Mouse (Mus musculus): Measurements from ENCODE around the gene Msh2. TPM values are rescaled to one million over a fixed set of nuclear protein-coding genes. Genes with fewer than 3 reads are reported as not detected.
"Not testable (repeated sequence)": the region's sequence is repeated elsewhere in the genome, so short reads cannot be mapped to it uniquely, and the experiment has no call there.

The Msh2 gene
- polyA plus RNA-seq, 2 experiments: 33.8 to 40.5 TPM

DNA sequence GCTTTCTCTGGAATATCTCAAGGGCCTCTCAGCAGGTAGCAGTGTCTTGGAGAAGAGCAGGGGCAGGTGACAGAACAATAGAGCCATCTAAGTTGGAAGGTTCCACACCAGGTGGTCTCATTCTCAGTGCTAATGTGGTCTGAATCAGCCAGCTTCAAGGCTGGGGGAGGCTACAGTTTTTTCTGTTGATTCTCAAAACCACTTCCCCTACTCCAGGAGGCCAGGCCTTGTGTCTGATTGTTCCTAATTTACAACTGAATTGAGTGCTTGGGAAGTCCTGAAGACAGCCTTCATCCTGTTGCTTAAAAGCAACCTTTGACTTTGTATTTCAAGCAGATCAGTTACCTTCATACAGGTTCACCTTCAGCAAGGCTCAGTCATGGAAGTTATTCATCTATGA, 7.9 kb upstream of the Msh2 start:
- no peak for TF ChIP-seq POLR2A (IDR thresholded peaks at IDR 0.05; ENCODE audit: borderline replicate concordance, extremely low read depth, insufficient read depth, insufficient read length)
- DNase-seq (ENCODE audit: low spot score) (no peak), ATAC-seq (ENCODE audit: low FRiP score, low read depth) (no peak)
- H3K9me3 ChIP-seq (ENCODE audit: control insufficient read depth, low read length): no peaks in the 10 kb centered on the region
- H3K27ac ChIP-seq (replicated peaks; ENCODE audit: low read depth, low read length): no peak overlapping the region
- H3K9ac ChIP-seq (ENCODE audit: low read depth, low read length, severe bottlenecking): no peak overlapping the region
- H3K4me3 ChIP-seq (replicated peaks; ENCODE audit: low read length): no peak overlapping the region
- no peaks in the 10 kb centered on the region for H3K36me3 ChIP-seq (ENCODE audit: control insufficient read depth, insufficient read depth, low read length)
- H3K27me3 ChIP-seq (ENCODE audit: control insufficient read depth, insufficient read depth, low read length): no peaks in the 10 kb centered on the region
- no peaks in the 10 kb centered on the region for H3K4me1 ChIP-seq (ENCODE audit: control insufficient read depth, insufficient read depth, low read length)
- H3K4me2 ChIP-seq (replicated peaks; ENCODE audit: low read depth, low read length, severe bottlenecking): no peak overlapping the region

- Histone ChIP-seq H3K4me1 (ENCODE audit: control insufficient read depth, insufficient read depth, low read length) (no peaks in the 10 kb centered on the region), H3K9ac (ENCODE audit: low read depth, low read length, severe bottlenecking) (no peak overlapping the region), H3K4me3 (replicated peaks; ENCODE audit: low read length) (no peak overlapping the region), H3K9me3 (ENCODE audit: control insufficient read depth, low read length) (no peaks in the 10 kb centered on the region), H3K27ac (replicated peaks; ENCODE audit: low read depth, low read length) (no peak overlapping the region), H3K36me3 (ENCODE audit: control insufficient read depth, insufficient read depth, low read length) (no peaks in the 10 kb centered on the region), H3K27me3 (ENCODE audit: control insufficient read depth, insufficient read depth, low read length) (no peaks in the 10 kb centered on the region), H3K4me2 (replicated peaks; ENCODE audit: low read depth, low read length, severe bottlenecking) (no peak overlapping the region)
- WGBS: 81% methylated on average over 10 of the region's 10 CpGs
- no peak for TF ChIP-seq POLR2A (IDR thresholded peaks at IDR 0.05; ENCODE audit: borderline replicate concordance, extremely low read depth, insufficient read depth, insufficient read length)
- DNase-seq (ENCODE audit: low spot score): peak; percentile 42
- ATAC-seq (ENCODE audit: low FRiP score, low read depth): no peak; the same call in 1 of the 2 replicates
Observed at GRCm38 (mm10) chr17:87665066-87665822, 6.9 kb upstream of the Msh2 start.

GRCm38 (mm10) chr17:87672677-87673286, 652 bp downstream of the Msh2 start:
- Histone ChIP-seq H3K27ac (replicated peaks; ENCODE audit: low read depth, low read length) (peak overlapping the region; percentile 71), H3K9me3 (ENCODE audit: control insufficient read depth, low read length) (no peaks in the 10 kb centered on the region), H3K4me3 (replicated peaks; ENCODE audit: low read length) (peak overlapping the region; percentile 95), H3K4me2 (replicated peaks; ENCODE audit: low read depth, low read length, severe bottlenecking) (peak overlapping the region; percentile 55), H3K4me1 (ENCODE audit: control insufficient read depth, insufficient read depth, low read length) (peaks cover 10% of the 10 kb centered on the region; the same call in 1 of the 2 replicates), H3K9ac (ENCODE audit: low read depth, low read length, severe bottlenecking) (peak overlapping the region; percentile 84), H3K36me3 (ENCODE audit: control insufficient read depth, insufficient read depth, low read length) (no peaks in the 10 kb centered on the region), H3K27me3 (ENCODE audit: control insufficient read depth, insufficient read depth, low read length) (no peaks in the 10 kb centered on the region)
- under 1% methylated on average over 33 of the region's 54 CpGs for WGBS
- TF ChIP-seq POLR2A (IDR thresholded peaks at IDR 0.05; ENCODE audit: borderline replicate concordance, extremely low read depth, insufficient read depth, insufficient read length): no peak
- peak; percentile 60 for ATAC-seq (ENCODE audit: low FRiP score, low read depth)
- DNase-seq (ENCODE audit: low spot score): no peak

- DNase-seq (ENCODE audit: low spot score); H3K27me3 ChIP-seq (ENCODE audit: control insufficient read depth, insufficient read depth, low read length); ATAC-seq (ENCODE audit: low FRiP score, low read depth); H3K27ac ChIP-seq (replicated peaks; ENCODE audit: low read depth, low read length); H3K4me1 ChIP-seq (ENCODE audit: control insufficient read depth, insufficient read depth, low read length); H3K9me3 ChIP-seq (ENCODE audit: control insufficient read depth, low read length); H3K4me3 ChIP-seq (replicated peaks; ENCODE audit: low read length); H3K9ac ChIP-seq (ENCODE audit: low read depth, low read length, severe bottlenecking); H3K4me2 ChIP-seq (replicated peaks; ENCODE audit: low read depth, low read length, severe bottlenecking): not testable (repeated sequence)
- 96% methylated on average over 1 of the region's 1 CpGs for WGBS
- H3K36me3 ChIP-seq (ENCODE audit: control insufficient read depth, insufficient read depth, low read length): peaks cover 25% of the 10 kb centered on the region
Observed at GRCm38 (mm10) chr17:87676916-87677474, 4.9 kb downstream of the Msh2 start.

DNA sequence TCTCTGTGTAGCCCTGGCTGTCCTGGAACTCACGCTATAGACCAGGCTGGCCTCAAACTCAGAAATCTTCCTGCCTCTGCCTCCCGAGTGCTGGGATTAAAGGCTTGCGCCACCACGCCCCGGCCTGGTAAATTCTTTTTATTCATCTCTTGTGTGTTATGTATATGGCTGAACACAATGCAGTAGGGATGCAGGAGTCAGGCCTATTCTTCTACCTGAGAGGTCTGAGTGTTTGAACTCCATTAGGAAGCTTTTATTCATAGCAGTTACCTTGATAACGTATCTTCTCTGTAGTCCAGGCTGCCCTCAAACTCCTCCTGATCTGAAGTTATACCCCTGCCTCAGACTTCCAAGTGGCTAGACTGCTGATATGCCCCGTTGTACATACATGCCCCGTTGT, 5.5 kb downstream of the Msh2 start:
- TF ChIP-seq POLR2A (IDR thresholded peaks at IDR 0.05; ENCODE audit: borderline replicate concordance, extremely low read depth, insufficient read depth, insufficient read length): no peak
- H3K27me3 ChIP-seq (ENCODE audit: control insufficient read depth, insufficient read depth, low read length): no peaks in the 10 kb centered on the region
- no peak for DNase-seq (ENCODE audit: low spot score)
- H3K4me3 ChIP-seq (replicated peaks; ENCODE audit: low read length): no peak overlapping the region
- no peak overlapping the region for H3K4me2 ChIP-seq (replicated peaks; ENCODE audit: low read depth, low read length, severe bottlenecking)
- H3K27ac ChIP-seq (replicated peaks; ENCODE audit: low read depth, low read length): no peak overlapping the region
- peaks cover 27% of the 10 kb centered on the region for H3K36me3 ChIP-seq (ENCODE audit: control insufficient read depth, insufficient read depth, low read length)
- no peaks in the 10 kb centered on the region for H3K9me3 ChIP-seq (ENCODE audit: control insufficient read depth, low read length)
- ATAC-seq (ENCODE audit: low FRiP score, low read depth): no peak
- 94% methylated on average over 8 of the region's 8 CpGs for WGBS
- H3K9ac ChIP-seq (ENCODE audit: low read depth, low read length, severe bottlenecking): no peak overlapping the region
- peaks cover 8% of the 10 kb centered on the region; the same call in 1 of the 2 replicates for H3K4me1 ChIP-seq (ENCODE audit: control insufficient read depth, insufficient read depth, low read length)
